Mouse (Mus musculus) liver, embryonic 16.5 days (tissue): ENCODE measurements at regions not wholly inside any gene's neighbourhood (a gene's known extent, or its start where the extent isn't known, plus 50 kb on each side); places are given as distances from the start of the nearest gene placed in this dataset.

Experiments used
- ATAC-seq: fragments of 200-750 bp; cut with Nextera tagmentation; 2 replicates; pipeline ENCODE4 v1.8.0; 2017; ENCODE audit warnings: low read depth, mild to moderate bottlenecking, moderate number of reproducible peaks, moderate library complexity
- H3K27ac ChIP-seq: fragments of 300-500 bp; sonication (generic); 2 replicates; pipeline ENCODE4 v1.5.1; 2014; ENCODE audit warnings: mild to moderate bottlenecking, low read length
- H3K27me3 ChIP-seq: fragments of 300-500 bp; sonication (generic); 2 replicates; pipeline ENCODE4 v1.6.1; 2014; ENCODE audit warnings: low read depth, low read length, mixed read lengths; ENCODE audit not compliant: control insufficient read depth, insufficient read depth
- H3K36me3 ChIP-seq: fragments of 300-500 bp; sonication (generic); 2 replicates; pipeline ENCODE4 v1.6.1; 2014; ENCODE audit warnings: mild to moderate bottlenecking; ENCODE audit not compliant: control insufficient read depth, insufficient read depth
- H3K4me1 ChIP-seq: fragments of 300-500 bp; sonication (generic); 2 replicates; pipeline ENCODE4 v1.6.1; 2014; ENCODE audit warnings: low read depth, low read length, mixed read lengths; ENCODE audit not compliant: control insufficient read depth
- H3K4me2 ChIP-seq: fragments of 300-500 bp; sonication (generic); 2 replicates; pipeline ENCODE4 v1.6.1; 2014; ENCODE audit warnings: low read depth, low read length, mixed read lengths
- H3K4me3 ChIP-seq: fragments of 300-500 bp; sonication (generic); 2 replicates; pipeline ENCODE4 v1.5.1; 2014; ENCODE audit warnings: low read depth, mild to moderate bottlenecking, low read length
- H3K9ac ChIP-seq: fragments of 300-500 bp; sonication (generic); 2 replicates; pipeline ENCODE4 v1.6.1; 2014; ENCODE audit warnings: low read depth, low read length
- H3K9me3 ChIP-seq: fragments of 300-500 bp; sonication (generic); replicated peaks from 2 replicates; pipeline ENCODE4 v1.6.1; 2016; ENCODE audit warnings: low read length; ENCODE audit not compliant: control insufficient read depth
- WGBS: fragments of 180-500 bp; shearing (Covaris S2); extraction: QIAGEN DNeasy Blood & Tissue Kit; methylation state at CpG from one replicate; pipeline ENCODE4 v1.1.7; 2014; ENCODE audit not compliant: insufficient replicate concordance; 5-methylcytosine and 5-hydroxymethylcytosine counted together

GRCm38 (mm10) chr9:50257162-50257561, 87.6 kb downstream of the Rpl10-ps3 start:
- H3K4me2 ChIP-seq: no peak overlapping the region
- no peak overlapping the region for H3K4me3 ChIP-seq
- 51% methylated on average over 3 of the region's 3 CpGs for WGBS
- H3K27ac ChIP-seq: no peak overlapping the region
- no peak overlapping the region for H3K9ac ChIP-seq
- ATAC-seq: no peak
- H3K9me3 ChIP-seq: no peaks in the 10 kb centered on the region
- no peaks in the 10 kb centered on the region for H3K4me1 ChIP-seq
- H3K27me3 ChIP-seq: no peaks in the 10 kb centered on the region
- no peaks in the 10 kb centered on the region for H3K36me3 ChIP-seq

GRCm38 (mm10) chr9:50244982-50245671, 99.6 kb downstream of the Rpl10-ps3 start:
- Histone ChIP-seq H3K9ac (no peak overlapping the region), H3K4me1 (no peaks in the 10 kb centered on the region), H3K4me3 (no peak overlapping the region), H3K9me3 (no peaks in the 10 kb centered on the region), H3K27me3 (no peaks in the 10 kb centered on the region), H3K27ac (no peak overlapping the region), H3K4me2 (no peak overlapping the region), H3K36me3 (no peaks in the 10 kb centered on the region)
- 54% methylated on average over 5 of the region's 5 CpGs for WGBS
- no peak for ATAC-seq

- Histone ChIP-seq H3K4me1 (no peaks in the 10 kb centered on the region), H3K36me3 (no peaks in the 10 kb centered on the region), H3K4me3 (no peak overlapping the region), H3K4me2 (no peak overlapping the region), H3K27me3 (no peaks in the 10 kb centered on the region), H3K9ac (no peak overlapping the region), H3K27ac (no peak overlapping the region), H3K9me3 (no peaks in the 10 kb centered on the region)
- WGBS: 58% methylated on average over 8 of the region's 8 CpGs
- ATAC-seq: no peak
These were observed 103.8 kb downstream of the Rpl10-ps3 start for GRCm38 (mm10) chr9:50240923-50241322.

GRCm38 (mm10) chr9:50235908-50236307, 108.9 kb downstream of the Rpl10-ps3 start:
- no peak overlapping the region for H3K27ac ChIP-seq
- H3K4me1 ChIP-seq: no peaks in the 10 kb centered on the region
- no peak overlapping the region for H3K4me2 ChIP-seq
- H3K4me3 ChIP-seq: no peak overlapping the region
- ATAC-seq: no peak
- H3K36me3 ChIP-seq: no peaks in the 10 kb centered on the region
- H3K27me3 ChIP-seq: no peaks in the 10 kb centered on the region
- H3K9ac ChIP-seq: no peak overlapping the region
- no peaks in the 10 kb centered on the region for H3K9me3 ChIP-seq
- 43% methylated on average over 1 of the region's 1 CpGs for WGBS

- Histone ChIP-seq H3K4me3 (no peak overlapping the region), H3K27me3 (no peaks in the 10 kb centered on the region), H3K27ac (no peak overlapping the region), H3K4me2 (no peak overlapping the region), H3K36me3 (no peaks in the 10 kb centered on the region), H3K9me3 (no peaks in the 10 kb centered on the region), H3K9ac (no peak overlapping the region), H3K4me1 (no peaks in the 10 kb centered on the region)
- no peak for ATAC-seq
- WGBS: 61% methylated on average over 6 of the region's 6 CpGs
These were observed 110.1 kb downstream of the Rpl10-ps3 start for GRCm38 (mm10) chr9:50234655-50235054.

GRCm38 (mm10) chr9:50232958-50233510, 111.7 kb downstream of the Rpl10-ps3 start:
- ATAC-seq: no peak
- 43% methylated on average over 4 of the region's 4 CpGs for WGBS
- Histone ChIP-seq H3K27me3 (no peaks in the 10 kb centered on the region), H3K9ac (no peak overlapping the region), H3K4me3 (no peak overlapping the region), H3K4me1 (no peaks in the 10 kb centered on the region), H3K9me3 (no peaks in the 10 kb centered on the region), H3K4me2 (no peak overlapping the region), H3K36me3 (no peaks in the 10 kb centered on the region), H3K27ac (no peak overlapping the region)

- Histone ChIP-seq H3K4me2 (no peak overlapping the region), H3K4me1 (no peaks in the 10 kb centered on the region), H3K9ac (no peak overlapping the region), H3K4me3 (no peak overlapping the region), H3K9me3 (no peaks in the 10 kb centered on the region), H3K27ac (no peak overlapping the region), H3K36me3 (no peaks in the 10 kb centered on the region), H3K27me3 (no peaks in the 10 kb centered on the region)
- 63% methylated on average over 5 of the region's 5 CpGs for WGBS
- no peak for ATAC-seq
These were observed 134.3 kb downstream of the Rpl10-ps3 start for GRCm38 (mm10) chr9:50210481-50210880.

GRCm38 (mm10) chr9:50199422-50200218, 145.1 kb downstream of the Rpl10-ps3 start:
- H3K9me3 ChIP-seq: no peaks in the 10 kb centered on the region
- no peaks in the 10 kb centered on the region for H3K4me1 ChIP-seq
- no peak overlapping the region for H3K4me2 ChIP-seq
- no peak for ATAC-seq
- H3K27me3 ChIP-seq: no peaks in the 10 kb centered on the region
- WGBS: 47% methylated on average over 7 of the region's 7 CpGs
- H3K36me3 ChIP-seq: no peaks in the 10 kb centered on the region
- no peak overlapping the region for H3K4me3 ChIP-seq
- no peak overlapping the region for H3K27ac ChIP-seq
- H3K9ac ChIP-seq: no peak overlapping the region
